Mouse (Mus musculus): ENCODE results near the gene Gas1. TPM values are rescaled to one million over a fixed set of nuclear protein-coding genes. Genes with fewer than 3 reads are reported as not detected.
A peak's percentile ranks its signal among the peaks of the same experiment; 100 is the strongest.

Gene Gas1
- total RNA-seq, 1 experiment, result 1.9 TPM

DNA sequence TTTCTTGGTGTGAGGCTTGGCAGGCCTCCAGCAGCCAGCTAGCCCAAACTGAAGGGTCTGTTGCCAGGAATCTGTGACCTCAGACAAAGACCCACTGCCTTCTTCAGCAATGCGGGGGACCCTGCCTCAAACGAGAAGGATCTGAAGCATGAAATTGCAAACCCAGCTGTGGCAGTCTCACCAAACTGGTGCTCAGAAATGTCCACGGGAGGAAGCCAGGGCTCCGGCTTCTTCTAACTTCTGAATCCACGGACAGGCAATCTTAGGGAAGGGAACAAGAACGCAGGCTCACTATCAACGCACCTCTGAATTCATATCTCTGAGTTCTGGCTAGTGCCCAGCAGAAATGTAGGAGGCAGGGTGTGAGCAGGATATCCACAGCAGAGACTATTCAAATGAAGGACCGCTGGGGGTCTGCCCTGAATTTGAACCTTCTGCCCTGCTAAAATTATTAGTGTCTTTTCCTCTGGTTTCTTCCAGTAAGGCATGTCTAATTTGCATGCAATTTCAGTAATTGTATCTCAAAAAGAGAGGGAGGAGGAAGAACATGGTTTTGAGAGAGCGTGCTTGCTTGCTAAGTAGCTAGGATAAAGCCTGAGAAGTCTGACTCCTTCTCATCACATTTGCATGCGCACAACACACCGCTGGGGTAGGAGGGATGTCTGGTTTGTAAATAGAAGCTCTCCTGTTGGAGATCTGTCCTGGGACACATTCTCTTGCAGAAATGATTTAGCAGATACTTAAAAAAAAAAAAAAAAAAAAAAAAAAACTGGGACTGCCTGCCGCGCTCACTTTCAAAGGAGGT lies 51.5 kb downstream of the Gas1 start:
- Histone ChIP-seq H3K9ac (ENCODE audit: insufficient read depth, low read depth, low read length, poor library complexity, severe bottlenecking) (no peak overlapping the region), H3K36me3 (ENCODE audit: control insufficient read depth, insufficient read depth, low read length, poor library complexity, severe bottlenecking) (no peaks in the 10 kb centered on the region), H3K4me1 (ENCODE audit: control insufficient read depth in 2 of 2, insufficient read depth in 2 of 2, low read length in 2 of 2, poor library complexity in 1 of 2) (peaks cover 2 to 5% of the 10 kb centered on the region in 2 experiments; a peak in 1 of 4 replicates), H3K27ac (ENCODE audit: insufficient read depth, low read depth, low read length, poor library complexity, severe bottlenecking) (no peak overlapping the region), H3K4me3 (ENCODE audit: insufficient read depth in 1 of 2, low read depth in 1 of 2, low read length in 2 of 2, poor library complexity in 1 of 2, severe bottlenecking in 1 of 2) (no peak overlapping the region), H3K9me3 (ENCODE audit: control insufficient read depth, insufficient read depth, low read depth, low read length) (no peaks in the 10 kb centered on the region)
- DNase-seq (ENCODE audit: low read depth, low spot score), result no peak
- in situ Hi-C loops (cut with MboI; ENCODE audit: low sequenced_read_pairs in 2 of 2, unreplicated experiment in 2 of 2), result no loop called here
- TF ChIP-seq ZNF384 (IDR thresholded peaks at IDR 0.05; ENCODE audit: low read depth, low read length) (0 out of 2 replicates have a peak, but pooled peaks have one; percentile 45), HCFC1 (IDR thresholded peaks at IDR 0.05; ENCODE audit: borderline replicate concordance, insufficient read depth, low read length) (no peak)

DNA sequence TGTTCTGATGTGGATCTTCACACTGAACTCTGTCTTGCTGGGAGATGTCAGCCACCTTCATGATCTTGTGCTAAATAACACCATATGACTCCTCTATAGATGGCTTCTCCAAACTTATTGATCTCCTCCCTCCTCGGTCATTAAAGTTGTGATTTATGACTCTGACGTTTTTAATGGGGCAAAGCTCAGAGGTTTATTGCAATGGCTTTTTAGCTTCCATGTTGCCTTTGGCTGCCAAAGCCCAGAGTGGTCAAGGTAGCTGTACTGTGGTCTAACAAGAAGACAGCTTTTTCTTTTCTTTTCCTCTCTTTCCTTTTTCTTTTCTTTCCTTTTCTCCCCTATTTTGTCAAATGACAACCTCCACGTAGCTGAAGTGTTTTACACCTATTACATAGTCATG lies 52.1 kb downstream of the Gas1 start:
- H3K36me3 ChIP-seq (ENCODE audit: control insufficient read depth, insufficient read depth, low read length, poor library complexity, severe bottlenecking), result no peaks in the 10 kb centered on the region
- in situ Hi-C loops (cut with MboI; ENCODE audit: low sequenced_read_pairs in 2 of 2, unreplicated experiment in 2 of 2), result no loop called here
- H3K9me3 ChIP-seq (ENCODE audit: control insufficient read depth, insufficient read depth, low read depth, low read length), result no peaks in the 10 kb centered on the region
- TF ChIP-seq MAFK (IDR thresholded peaks at IDR 0.05; ENCODE audit: insufficient read depth, low read depth, low read length), result no peak
- TF ChIP-seq HCFC1 (IDR thresholded peaks at IDR 0.05; ENCODE audit: borderline replicate concordance, insufficient read depth, low read length), result no peak
- TF ChIP-seq CHD2 (IDR thresholded peaks at IDR 0.05; ENCODE audit: low read depth, low read length), result no peak
- no peak for TF ChIP-seq ZNF384 (IDR thresholded peaks at IDR 0.05; ENCODE audit: low read depth, low read length)
- TF ChIP-seq ZC3H11A (IDR thresholded peaks at IDR 0.05; ENCODE audit: borderline replicate concordance, low read depth, low read length), result no peak
- DNase-seq (ENCODE audit: low read depth, low spot score), result no peak
- no peak overlapping the region for H3K27ac ChIP-seq (ENCODE audit: insufficient read depth, low read depth, low read length, poor library complexity, severe bottlenecking)
- H3K9ac ChIP-seq (ENCODE audit: insufficient read depth, low read depth, low read length, poor library complexity, severe bottlenecking), result no peak overlapping the region
- H3K4me1 ChIP-seq (ENCODE audit: control insufficient read depth in 2 of 2, insufficient read depth in 2 of 2, low read length in 2 of 2, poor library complexity in 1 of 2), result peaks cover 2 to 5% of the 10 kb centered on the region in 2 experiments; a peak in 1 of 4 replicates
- no peak overlapping the region for H3K4me3 ChIP-seq (ENCODE audit: insufficient read depth in 1 of 2, low read depth in 1 of 2, low read length in 2 of 2, poor library complexity in 1 of 2, severe bottlenecking in 1 of 2)

DNA sequence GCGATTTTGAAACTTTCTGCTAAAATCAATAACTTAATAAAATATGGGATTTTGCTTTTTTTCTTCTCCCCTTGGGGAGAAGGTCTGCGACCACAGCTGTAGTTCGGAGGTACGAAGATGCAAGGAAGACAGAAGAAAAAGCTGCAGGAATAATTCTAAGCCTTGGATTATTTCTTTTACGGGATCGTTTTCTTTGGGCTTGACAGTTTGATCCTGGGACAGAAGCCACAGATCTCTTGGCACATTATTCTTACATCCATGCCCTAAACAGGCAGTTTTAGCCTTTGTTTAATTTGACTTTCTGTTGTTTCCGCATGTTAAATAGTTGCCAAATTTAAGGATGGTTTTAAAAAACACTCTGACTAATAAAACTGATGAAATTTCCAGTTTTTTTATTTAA lies 52.7 kb downstream of the Gas1 start:
- Histone ChIP-seq H3K4me1 (ENCODE audit: control insufficient read depth in 2 of 2, insufficient read depth in 2 of 2, low read length in 2 of 2, poor library complexity in 1 of 2) (peaks cover 2 to 5% of the 10 kb centered on the region in 2 experiments; a peak in 1 of 4 replicates), H3K9me3 (ENCODE audit: control insufficient read depth, insufficient read depth, low read depth, low read length) (no peaks in the 10 kb centered on the region), H3K27ac (ENCODE audit: insufficient read depth, low read depth, low read length, poor library complexity, severe bottlenecking) (no peak overlapping the region), H3K36me3 (ENCODE audit: control insufficient read depth, insufficient read depth, low read length, poor library complexity, severe bottlenecking) (no peaks in the 10 kb centered on the region), H3K4me3 (ENCODE audit: insufficient read depth in 1 of 2, low read depth in 1 of 2, low read length in 2 of 2, poor library complexity in 1 of 2, severe bottlenecking in 1 of 2) (no peak overlapping the region), H3K9ac (ENCODE audit: insufficient read depth, low read depth, low read length, poor library complexity, severe bottlenecking) (no peak overlapping the region)
- in situ Hi-C loops (cut with MboI; ENCODE audit: low sequenced_read_pairs in 2 of 2, unreplicated experiment in 2 of 2), result no loop called here
- TF ChIP-seq ZC3H11A (IDR thresholded peaks at IDR 0.05; ENCODE audit: borderline replicate concordance, low read depth, low read length) (no peak), HCFC1 (IDR thresholded peaks at IDR 0.05; ENCODE audit: borderline replicate concordance, insufficient read depth, low read length) (no peak), ZNF384 (IDR thresholded peaks at IDR 0.05; ENCODE audit: low read depth, low read length) (no peak), CHD2 (IDR thresholded peaks at IDR 0.05; ENCODE audit: low read depth, low read length) (no peak), MAFK (IDR thresholded peaks at IDR 0.05; ENCODE audit: insufficient read depth, low read depth, low read length) (no peak)
- DNase-seq (ENCODE audit: low read depth, low spot score), result no peak
